Mouse (Mus musculus): ENCODE measurements around the gene Dctn1.

Dctn1 gene

DNA sequence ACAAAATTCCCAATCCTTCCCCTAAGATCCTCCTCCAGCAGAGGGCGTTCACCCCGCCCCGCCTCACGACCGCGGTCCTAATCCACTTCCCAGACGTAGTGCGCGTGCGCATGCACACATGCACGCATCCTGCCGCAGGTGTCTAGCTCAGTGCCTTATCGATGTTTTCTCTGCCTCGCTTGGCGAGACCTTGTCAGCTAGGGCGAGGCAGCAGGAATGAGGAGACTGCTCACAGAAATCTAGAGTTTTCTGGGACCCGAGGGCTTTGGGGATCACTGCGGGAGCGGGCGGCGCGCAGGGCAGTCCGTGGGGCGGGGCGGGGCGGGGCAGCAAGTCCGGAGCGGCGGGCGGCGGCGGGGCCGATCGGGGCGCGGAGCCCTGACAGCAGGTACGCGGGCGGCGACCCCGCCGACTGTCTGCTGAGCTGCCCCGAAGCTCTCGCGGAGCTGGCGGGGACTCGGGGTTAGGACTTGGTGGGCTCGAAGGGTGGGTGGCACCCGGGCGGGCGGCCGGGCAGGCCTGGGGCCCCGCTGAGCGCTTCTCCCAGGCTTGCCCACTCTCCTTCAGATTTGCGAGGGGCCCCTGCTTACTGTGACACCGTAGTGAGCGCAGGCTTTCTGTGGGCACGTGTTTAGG, at the start of gene Dctn1:
Dctn1 (plus strand) TSS at position 314 of the 636 bp plus-strand sequence.
- DNase-seq (ENCODE audit: low spot score) = peak; percentile 88

DNA sequence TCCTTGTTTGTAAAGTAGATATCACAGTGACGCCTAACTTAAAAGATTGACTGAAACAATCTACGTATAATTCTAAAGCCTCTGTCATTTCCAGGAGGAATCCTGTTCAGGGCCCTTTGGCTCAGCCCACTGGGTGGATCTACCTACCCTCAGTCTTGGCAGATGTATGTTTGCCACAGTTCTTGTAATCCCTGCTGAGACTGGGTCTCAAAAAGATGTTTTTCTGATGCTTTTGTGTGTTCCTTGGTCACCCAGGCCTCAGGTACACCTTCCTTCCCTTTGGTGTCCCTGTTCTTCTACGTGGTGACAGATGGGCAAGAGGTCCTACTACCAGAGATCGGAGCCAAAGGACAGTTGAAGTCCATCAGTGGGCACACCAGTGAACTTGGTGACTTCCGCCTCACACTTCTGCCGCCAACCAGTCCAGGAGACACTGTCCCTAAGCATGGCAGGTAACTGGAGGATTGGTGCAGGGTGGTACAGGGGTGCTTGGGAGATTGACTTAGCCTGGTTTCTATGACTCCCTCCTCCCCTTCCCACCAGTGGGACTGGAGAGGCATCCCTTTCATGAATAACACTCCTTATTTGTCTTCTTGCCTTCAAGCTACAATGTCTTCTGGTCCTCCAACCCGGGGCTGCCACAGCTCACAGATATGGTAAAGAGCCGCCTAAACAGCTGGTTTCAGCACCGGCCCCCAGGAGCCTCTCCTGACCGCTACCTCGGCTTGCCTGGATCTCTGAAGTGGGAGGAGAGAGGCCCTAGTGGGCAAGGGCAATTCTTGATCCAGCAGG, 49.2 kb upstream of the Dctn1 start:
- DNase-seq (ENCODE audit: low spot score) = no peak

DNA sequence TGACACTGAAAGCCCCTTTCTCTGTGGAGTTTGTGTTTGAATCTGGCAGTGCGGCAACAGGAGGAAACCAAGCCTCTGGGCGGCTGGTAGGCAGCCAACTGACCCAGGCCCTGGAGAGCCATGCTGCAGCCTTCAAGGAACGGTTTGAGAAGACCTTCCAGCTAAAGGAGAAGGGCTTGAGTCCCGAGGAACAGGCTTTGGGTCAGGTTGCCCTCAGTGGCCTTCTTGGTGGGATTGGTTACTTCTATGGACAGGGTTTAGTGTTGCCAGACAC, 48.6 kb upstream of the Dctn1 start:
- no peak for DNase-seq (ENCODE audit: low spot score)

DNA sequence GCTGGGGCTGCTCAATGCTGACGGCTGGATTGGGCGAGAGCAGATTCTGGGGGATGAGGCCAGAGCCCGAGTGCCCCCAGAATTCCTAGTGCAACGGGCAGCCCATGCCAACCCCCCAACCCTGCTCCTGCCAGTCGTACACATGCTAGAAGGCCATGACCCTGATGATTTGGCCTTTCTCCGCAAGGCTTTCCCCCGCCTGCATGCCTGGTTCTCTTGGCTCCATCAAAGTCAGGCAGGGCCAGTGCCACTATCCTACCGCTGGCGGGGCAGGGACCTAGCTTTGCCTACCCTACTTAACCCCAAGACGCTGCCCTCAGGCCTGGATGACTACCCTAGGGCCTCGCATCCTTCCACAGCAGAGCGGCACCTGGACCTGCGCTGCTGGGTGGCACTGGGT, 48.1 kb upstream of the Dctn1 start:
- no peak for DNase-seq (ENCODE audit: low spot score)

DNA sequence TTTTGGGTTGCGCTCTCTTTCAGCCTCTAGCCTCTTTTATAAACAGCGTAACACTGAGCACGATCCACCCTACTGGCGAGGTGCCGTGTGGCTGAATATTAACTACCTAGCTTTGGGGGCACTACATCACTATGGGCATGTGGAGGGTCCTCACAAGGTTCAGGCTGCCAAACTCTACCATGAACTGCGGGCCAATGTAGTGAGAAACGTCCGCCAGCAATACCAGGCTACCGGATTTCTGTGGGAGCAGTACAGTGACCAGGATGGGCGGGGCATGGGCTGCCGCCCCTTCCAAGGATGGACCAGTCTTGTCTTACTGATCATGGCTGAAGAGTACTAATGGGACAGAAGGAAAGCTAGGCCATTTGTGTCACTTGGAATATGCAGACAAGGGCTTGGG, 47.4 kb upstream of the Dctn1 start:
- DNase-seq (ENCODE audit: low spot score) = no peak

DNA sequence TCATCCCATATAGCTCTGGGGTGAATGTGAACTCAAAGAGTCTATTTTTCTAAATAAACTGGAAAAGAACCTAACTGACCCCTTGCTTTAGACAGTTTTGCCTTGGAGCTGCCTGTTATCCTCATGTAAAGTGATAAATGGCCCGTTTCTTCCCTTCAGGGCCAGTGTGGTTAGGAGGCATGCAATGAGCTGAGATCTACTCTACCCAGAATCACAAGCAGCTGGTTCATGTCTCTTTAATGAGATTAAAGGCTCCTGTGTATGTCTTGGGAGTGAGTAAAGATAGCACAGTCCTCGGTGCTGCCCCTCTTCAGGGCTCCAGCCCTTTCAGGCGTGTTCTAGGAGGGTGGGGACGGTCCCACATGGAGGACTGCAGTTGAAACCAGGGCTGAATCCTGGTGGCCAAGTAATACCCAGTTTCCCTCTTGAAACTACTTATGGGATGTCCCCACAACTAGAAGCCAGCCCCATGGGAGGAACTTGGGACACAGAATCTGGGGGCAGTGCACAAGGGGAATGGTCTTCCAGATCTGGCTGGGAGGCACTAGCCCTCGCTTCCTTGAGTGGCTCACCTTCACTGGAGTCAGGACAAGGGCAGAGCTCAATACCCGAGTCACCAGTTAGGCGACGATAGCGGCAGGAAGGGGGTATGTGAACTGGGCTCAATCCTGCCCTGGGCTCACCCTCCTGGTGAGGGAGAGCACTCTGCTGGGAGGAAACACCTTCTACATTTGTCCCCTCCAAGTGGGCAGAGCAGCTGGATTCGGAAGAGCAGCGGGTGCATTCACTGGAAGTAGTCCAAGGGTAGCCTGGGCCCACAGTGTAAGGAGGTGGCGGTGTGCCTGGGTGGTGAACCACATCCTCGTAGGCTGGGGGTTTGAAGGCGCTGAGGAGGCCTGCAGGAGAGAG, 46.6 kb upstream of the Dctn1 start:
- DNase-seq (ENCODE audit: low spot score) = no peak

DNA sequence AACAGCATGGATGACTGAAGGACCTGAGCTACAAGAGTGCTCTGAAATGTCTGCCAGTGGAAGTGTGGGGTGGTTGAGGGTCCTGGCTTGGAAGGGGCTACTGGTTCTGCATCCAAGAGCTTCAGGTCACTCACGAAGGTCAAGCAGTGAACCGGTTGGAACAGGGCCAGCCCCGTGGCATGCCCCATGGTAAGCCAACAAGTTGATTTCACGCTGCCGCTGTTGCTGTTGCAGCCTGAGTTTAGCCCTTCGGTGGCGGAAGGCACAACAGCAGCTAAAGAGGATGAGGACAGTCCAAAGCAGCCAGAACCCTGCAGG, 46.0 kb upstream of the Dctn1 start:
- no peak for DNase-seq (ENCODE audit: low spot score)

DNA sequence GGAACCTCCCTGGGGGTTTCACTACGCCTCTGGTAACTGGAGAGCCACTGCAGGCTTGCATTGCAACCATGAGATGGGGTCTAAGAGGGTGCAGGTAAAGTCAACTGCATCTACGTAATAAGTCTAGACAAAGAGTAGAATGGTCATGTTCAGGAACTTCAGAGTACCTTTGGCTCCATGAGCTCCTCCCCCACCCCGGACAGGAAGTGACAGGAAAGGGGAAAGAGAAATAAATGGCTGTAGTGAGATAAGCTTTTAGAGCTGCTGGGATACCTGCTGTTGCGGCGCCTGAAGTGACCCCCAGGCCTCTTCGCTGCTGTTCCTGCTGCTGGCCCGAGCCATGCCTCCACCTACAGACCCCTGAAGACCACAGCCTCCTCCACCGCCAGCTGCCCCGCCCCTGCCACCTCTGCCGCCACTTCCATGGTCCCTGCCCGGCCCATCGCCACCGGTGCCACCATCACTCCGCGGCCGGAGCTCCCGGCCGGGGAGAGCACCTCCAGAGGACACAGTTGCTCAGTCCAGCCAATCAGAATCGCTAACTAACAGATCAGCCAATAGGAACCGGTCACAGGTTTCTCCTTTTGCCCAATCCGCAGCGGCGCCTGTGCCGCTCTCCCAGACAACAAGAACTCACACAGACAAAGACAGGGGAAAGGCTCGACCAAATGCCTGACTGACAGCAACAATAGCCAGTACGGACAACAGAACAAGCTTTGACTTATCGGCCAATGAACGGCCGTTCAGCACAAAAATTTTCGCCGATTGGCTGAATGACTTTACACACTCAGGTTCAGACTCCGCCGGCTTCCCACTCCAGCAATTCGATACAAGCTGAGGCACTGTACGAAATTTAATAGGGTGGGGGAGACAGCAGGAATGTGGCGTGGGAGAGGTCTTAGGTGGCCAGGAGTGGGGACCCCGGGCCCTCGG, 44.5 kb upstream of the Dctn1 start, which contains the start of gene Wbp1:
Wbp1 (minus strand) TSS at position 630 of the 933 bp plus-strand sequence.
- peak; percentile 98 for DNase-seq (ENCODE audit: low spot score)

DNA sequence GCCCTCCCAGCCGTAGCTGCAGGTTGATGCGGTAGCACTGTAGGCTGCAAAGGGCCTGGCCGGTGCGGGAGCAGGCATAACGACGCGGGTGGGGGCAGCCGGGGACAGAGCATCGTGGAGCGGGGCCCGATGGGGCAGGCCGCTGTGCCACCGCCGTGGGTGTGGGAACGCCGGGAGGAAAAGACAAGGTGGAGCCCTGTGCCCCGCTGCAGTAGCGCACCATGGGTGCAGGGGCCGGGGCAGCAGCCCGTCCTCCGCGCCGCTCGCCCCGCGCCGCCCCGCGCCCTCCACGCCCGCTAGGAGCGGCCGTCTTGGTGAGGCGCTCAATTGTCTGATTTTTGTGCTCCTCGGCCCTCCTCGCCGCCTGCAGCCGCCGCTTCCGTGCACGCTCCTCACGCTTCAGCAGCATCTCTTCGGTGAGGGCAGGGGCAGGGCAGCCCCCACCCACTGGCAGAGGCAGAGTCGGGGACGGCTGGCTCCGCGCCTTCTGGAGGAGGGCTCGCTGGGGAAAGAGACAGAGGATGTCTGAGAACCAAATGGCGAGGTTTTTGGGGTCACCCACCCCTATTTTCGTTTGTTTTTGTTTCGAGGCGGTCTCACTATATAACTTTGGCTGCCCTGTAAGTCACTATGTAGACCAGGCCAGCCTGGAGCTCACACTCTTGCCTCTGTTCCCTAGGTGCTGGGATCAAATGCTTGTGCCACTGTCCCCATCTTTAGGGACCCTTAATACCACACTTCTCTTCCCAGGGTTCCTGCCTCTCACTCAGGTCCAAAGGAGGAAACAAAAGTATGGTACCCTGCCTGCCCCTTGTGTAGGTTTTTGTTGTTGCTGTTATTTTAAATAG, 43.6 kb upstream of the Dctn1 start:
- DNase-seq (ENCODE audit: low spot score) = no peak

DNA sequence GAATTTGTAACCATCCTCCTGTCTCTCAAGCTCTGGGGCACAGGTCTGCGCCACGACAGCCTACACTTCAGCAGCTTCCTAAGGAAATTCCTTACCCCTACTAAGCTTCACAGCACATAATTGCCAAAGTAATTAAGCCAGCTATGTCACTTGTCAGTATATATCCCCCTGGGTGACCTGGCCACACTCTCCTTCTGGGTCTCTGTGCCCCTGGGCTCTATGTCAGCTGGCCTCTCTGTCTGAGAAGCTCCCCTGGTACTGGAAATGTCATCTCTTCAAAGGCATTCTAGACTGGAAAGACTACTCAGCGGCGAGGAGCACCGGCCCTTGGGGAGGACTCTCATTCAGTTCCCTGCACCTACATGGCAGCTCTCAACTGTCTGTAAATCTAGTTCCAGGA, 42.8 kb upstream of the Dctn1 start:
- no peak for DNase-seq (ENCODE audit: low spot score)

DNA sequence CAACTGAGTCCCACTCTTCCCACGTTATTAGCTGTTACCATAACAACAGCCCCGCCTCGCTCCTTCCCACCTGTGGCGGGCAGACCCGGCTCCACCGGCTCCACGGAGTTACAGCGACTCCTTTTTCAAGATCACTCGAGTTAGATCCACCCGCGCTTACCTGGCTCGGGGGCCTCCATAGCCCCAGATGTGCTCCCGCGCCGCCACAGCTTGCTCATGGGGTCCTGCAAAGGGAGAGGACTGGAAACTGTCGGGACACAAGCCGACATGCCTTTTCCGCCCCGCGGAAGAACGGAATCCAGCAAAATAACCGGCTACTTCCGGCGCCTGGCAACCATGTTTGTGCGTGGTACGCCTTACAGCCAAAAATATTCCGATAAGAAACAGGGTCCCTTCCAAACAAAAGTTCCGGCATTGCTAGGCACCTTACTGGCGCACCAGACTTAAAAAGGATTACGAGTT, 40.8 kb upstream of the Dctn1 start:
- peak; percentile 89 for DNase-seq (ENCODE audit: low spot score)

DNA sequence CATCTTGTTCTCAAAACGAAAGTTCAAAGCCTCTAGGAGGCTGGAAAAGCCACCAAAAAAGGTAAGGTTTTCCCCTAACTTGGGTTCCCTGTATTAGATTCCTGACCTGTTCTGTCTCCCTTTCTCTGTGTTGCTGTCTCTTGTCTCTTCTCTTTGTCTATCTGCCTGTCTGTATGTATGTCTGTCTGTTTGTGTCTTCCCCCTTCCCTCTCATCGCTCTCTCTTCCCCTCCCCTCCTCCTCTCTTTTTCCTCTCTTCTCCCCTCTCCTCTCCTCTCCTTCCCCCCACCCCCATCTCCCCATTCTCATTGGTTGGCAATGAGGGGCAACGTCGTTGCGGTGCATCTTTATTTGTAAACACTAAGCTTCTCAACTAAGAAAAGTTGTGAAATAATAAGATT, 40.4 kb upstream of the Dctn1 start, which contains the start of gene Ino80b:
Ino80b (minus strand) TSS at position 101 of the 400 bp plus-strand sequence.
- DNase-seq (ENCODE audit: low spot score) = no peak

DNA sequence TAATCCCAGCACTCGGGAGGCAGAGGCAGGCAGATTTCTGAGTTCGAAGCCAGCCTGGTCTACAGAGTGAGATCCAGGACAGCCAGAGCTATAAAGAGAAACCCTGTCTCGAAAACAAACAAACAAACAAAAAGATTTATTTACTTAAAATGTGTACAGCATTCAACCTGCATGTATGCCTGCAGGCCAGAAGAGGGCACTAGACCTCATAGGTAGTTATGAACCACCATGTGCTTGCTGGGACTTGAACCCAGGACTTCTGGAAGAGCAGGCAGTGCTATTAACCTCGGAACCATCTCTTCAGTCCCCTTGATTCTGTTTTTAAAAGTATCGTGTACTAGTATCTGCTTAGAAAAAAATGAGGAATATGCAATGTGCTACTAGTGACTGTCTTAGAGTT, 38.3 kb upstream of the Dctn1 start:
- no peak for DNase-seq (ENCODE audit: low spot score)

DNA sequence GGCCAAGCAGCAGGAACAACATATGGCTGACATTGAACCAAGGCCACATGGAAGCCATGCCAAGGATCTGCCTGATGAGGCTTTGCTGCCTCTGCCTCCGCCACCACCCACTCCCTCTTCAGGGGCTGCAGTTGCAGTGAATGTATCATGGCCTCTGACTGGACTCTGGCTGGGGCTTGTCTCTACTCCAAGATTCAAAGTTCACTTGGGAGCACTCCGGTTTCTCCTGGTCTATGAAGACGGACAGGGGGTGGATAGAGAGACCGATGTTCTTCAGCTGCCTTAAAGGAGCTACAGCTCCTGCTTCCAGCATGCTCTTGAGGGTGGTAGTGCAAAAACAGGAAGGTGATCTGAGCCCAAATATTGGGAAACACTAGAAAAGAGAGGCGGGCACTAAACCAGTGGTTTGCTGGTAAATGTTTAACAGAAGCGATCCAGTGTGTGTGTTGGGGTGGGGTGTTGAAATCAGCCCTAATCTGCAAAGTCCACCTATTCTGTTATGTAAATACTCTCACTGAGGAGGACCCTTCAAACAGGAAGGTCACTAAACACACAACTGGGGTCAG, 34.2 kb upstream of the Dctn1 start:
- DNase-seq (ENCODE audit: low spot score) = no peak

DNA sequence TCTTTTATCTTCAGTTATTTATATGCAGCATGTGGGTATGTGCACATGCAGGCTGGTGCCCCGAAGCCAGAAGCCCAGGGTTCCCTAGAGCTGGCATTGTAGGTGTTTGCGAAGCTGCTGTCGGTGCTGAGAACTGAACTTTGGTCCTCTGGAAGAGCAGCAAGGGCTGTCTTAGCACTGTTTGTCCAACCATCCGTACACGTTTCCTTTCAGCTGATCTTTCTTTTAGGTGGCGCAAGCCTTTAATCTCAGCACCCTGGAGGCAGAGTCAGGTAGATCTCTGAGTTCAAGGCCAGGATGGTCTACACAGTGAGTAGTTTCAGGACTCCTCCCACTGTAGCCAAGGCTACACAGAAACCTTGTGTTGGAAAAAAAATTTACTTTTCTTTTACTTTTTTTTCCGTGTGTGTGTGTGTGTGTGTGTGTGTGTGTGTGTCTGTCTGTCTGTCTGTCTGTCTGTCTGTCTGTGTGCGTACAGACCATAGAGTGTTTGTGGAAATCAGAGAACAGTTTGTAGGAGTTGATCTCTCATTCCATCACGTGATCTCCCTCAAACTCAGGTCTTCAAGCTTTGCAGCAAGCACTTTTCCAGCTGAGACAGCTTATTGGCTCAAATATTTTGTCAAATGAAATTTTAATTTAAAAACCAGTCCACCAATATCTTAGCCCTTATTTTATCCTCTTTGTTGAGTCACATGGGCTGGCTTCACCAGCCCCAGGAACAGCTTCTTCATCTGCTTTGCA, 33.4 kb upstream of the Dctn1 start:
- DNase-seq (ENCODE audit: low spot score) = no peak

DNA sequence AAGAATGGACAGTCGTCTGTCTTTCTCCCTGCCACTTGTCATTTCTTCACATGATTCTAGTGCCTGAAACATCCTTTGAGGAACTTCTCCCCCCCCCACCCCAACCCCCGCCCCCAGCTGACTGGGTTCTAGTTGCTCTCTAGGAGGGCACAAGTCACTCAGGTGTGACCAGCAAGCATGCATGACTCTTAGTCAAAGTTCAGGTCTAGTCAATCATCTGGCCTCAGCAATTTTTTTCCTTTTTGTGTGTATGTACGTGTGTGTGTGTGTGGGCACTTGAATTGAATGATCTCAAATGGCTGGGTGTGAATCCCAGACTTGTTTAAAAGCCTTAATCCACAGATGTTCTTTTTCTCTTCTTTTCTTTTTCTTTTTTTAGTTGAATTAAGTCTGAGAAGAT, 31.5 kb upstream of the Dctn1 start:
- DNase-seq (ENCODE audit: low spot score) = no peak

DNA sequence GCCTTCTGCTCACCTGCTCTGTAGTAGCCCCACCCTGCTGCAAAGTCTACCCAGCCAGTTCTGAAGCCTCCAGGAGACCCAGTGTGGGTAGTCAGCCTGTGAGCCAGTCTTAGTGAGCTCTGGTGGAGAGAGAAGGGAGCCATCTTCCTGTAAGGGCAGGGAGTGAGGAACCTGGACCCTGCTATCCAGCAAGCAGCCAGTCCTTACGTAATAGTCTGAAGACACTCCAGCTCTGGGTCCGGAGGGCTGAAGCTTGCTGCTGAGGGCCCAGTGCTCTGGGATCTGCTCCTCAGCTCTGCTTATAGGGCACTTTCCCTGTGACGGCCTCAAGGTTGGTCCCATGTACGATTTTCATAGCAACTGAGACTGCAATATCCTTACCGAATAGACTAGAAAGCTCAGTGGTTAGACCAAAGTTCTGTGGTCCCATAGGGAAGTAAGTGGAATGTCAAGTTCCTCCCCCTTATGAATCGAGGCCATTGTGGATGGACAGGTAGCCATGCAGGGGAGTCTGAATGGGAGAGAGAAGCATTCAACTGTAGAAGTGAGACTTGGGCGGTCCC, 30.7 kb upstream of the Dctn1 start, which contains the start of gene Rtkn:
Rtkn (plus strand) TSS at position 513 of the 563 bp plus-strand sequence.
- no peak for DNase-seq (ENCODE audit: low spot score)

DNA sequence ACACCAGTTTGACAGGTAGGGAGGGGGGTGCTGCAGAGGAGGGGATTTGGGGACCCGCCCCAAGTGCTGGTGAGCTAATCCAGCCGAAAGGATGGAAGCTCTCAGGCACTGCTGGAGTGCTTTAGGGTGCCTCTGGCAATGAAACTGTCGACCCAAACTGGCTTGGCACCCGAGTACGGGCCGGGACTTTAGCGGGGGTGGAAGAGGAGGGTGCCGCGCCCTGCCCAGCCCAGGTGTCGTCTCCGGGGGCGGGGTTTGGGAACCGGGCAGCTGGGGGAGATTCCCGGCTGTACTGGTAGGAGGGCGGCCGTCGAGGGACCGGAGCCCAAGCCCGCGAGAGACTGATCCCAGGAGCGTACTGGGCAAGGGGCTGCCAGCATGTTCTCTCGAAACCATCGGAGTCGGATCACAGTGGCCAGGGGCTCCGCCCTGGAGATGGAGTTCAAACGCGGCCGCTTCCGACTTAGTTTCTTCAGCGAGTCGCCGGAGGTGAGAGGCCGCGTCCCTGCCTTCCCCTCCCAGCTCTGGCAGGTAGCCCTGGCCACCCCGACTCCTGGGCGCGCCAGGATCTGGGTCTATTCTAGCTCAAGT, 30.1 kb upstream of the Dctn1 start:
- DNase-seq (ENCODE audit: low spot score) = no peak

All from ovary, adult 18-20 months (tissue).